ENCODE assay signal across 12 mouse cellular contexts in genomic region chr15:86767623-86768022, GRCm38 (mm10).
"Had no signal": no experiment of that assay in that cellular context is flagged by ENCODE, and none has a peak within 500 bp of the region (broad histone marks: within the 10 kb centered on the region; RNA-seq: fewer than 3 reads in every experiment).

No protein-coding gene starts in this region.

- DNase-seq: retina, postnatal 1 day; right cerebral cortex, adult 18-20 months; right cerebral cortex, postnatal 14 days; right cerebral cortex, postnatal 25 days; right cerebral cortex, postnatal 4 days; spleen, adult 18-20 months; thymus, adult 18-20 months; thymus, adult 2 months; thymus, postnatal 14 days; thymus, postnatal 25 days; thymus, postnatal 36 days; thymus, postnatal 4 days had no signal
